Mouse (Mus musculus) retina, embryonic 14.5 days (tissue): ENCODE data around the gene Abhd16a.
"Not testable (repeated sequence)": the region's sequence is repeated elsewhere in the genome, so short reads cannot be mapped to it uniquely, and the experiment has no call there.

Source experiments
- DNase-seq: peaks from one replicate; pipeline ENCODE4 v3.0.0-alpha.2; 2015; ENCODE audit warnings: low spot score

The Abhd16a gene

DNA sequence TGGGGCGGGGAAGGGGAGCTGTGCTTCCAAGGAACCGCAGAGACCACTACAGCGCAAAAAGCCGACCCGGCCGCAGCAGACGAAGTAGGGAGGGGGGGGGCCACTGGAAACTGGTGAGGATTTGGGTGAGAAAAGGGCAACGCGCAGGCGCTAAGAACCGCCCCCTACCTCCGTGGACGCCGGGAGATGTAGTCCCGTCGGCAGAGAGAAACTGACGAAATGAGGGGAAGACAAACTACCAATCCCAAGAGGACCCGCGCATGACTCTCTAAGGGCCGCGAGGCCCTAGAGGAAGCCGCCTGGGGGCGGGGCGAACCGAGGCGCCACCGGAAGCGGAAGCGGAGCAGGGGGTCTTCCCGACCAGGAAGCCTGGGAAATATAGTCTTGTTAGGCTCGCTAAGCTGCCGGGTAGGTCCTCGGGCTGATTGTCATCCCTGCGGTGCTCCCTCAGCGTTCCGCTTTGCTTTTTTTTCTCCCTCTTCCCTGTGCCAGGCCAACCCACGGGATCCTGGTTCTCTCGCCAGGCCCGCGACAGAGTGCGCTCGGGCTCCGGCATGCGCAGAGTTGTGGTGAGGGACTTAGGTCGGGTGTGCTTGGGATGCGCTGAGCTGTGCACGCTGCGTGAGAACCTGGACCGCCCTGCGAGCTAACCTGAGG lies 32.2 kb downstream of the Abhd16a start, which contains the start of gene Gpank1:
Gene Gpank1, plus strand, starts transcription at position 313 of the 657 bp plus-strand sequence.
- DNase-seq = peak; percentile 100

DNA sequence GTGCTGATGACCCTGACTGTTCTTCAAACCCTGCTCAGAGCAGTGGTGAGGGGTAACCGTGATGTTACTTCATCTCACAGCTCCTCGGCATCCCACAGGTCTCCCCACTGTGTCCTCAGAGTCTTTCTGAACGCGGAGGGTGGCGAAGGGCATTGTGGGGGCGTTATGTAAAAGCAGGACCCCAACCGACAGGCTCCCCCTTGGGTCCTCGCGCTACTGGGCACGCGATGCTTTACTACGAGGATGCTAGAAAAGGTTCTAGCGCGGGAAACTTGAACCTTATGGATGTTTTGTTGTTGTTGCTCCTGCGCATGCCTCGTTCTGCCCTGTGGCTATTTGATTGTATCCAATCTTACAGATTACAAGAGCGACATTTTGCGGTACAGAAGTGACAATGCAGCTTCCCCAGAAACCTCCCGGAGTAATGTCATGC lies 32.8 kb downstream of the Abhd16a start, which contains the start of gene Csnk2b:
Gene Csnk2b, minus strand, starts transcription at position 183 of the 433 bp plus-strand sequence.
- peak; percentile 81 for DNase-seq

DNA sequence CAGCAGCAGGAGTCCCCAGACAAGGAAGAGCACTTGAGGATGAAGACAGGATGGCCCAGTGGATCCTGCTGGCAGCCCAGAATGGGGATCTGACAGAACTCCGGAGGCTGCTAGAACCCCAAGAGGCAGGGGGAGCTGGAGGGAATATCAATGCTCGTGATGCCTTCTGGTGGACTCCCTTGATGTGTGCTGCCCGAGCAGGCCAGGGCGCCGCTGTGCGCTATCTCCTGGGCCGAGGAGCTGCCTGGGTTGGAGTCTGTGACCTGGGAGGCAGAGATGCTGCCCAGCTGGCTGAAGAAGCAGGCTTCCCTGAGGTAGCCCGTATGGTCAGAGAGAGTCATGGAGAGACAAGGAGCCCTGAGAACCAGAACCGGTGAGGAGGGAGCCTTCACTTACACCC lies 34.2 kb downstream of the Abhd16a start:
- DNase-seq = not testable (repeated sequence)

DNA sequence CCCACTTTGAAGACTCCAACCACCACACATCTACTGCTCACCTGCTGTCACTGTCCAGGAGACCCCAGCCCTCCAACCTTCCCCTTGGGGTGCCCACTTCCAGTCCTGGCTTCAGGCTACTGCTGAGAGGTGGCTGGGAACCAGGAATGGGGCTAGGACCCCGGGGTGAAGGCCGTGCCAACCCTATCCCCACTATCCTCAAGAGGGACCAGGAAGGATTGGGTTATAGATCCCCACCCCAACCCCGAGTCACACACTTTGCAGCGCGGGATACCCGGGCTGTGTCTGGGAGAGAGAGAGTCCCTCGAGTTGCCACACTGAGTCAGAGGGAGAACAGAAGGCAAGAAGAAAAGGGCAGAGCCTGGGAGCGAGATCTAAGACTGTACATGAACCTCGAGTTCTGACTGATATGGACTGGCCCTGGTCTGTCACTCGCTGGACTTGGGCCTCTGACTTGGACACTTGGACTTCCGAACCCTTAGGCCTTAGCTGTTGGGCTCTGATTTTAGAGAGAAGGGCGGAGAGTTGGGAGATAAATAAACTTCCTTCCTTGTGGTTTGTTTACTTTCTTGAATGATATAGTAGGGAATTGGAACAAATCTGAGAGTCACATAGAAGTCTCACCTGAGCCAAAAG lies 35.3 kb downstream of the Abhd16a start:
- DNase-seq = not testable (repeated sequence)

DNA sequence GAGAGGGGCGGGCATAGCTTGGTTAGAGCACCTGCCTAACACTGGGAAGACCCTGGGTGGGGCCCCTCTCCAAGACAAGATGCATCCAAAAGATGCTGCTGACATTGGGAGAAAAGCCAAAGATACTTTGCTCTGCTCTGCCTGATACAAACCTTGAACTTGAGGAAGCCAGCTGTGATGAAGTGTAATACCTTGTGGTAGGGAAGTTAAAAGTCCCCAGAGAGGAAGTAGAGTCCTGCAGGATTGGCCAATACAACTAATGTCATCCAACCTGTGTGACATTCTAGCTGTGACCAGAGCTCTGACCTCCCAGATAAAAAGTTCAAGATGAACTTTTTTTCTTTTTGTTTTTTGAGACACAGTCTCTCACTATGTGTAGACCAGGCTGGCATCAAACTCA lies 36.0 kb downstream of the Abhd16a start:
- DNase-seq = no peak

DNA sequence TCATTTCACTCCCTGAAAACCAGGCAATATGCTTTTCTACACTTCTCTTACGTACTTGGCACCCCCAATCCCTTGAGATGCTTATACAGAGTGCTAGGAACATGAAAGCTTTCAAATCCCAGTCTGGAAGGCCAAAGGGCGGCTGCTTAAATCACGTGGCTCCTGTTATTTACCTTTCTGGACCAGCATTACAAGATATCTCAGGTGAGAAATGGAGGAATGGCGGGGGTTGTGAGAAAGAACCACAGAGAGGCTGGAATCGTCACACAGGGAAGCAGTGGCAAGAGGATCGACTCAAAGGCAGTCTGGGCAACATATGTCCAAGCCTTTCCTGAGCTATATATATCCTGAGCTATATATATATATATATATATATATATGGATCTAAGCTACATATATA lies 36.5 kb downstream of the Abhd16a start:
- DNase-seq = no peak

DNA sequence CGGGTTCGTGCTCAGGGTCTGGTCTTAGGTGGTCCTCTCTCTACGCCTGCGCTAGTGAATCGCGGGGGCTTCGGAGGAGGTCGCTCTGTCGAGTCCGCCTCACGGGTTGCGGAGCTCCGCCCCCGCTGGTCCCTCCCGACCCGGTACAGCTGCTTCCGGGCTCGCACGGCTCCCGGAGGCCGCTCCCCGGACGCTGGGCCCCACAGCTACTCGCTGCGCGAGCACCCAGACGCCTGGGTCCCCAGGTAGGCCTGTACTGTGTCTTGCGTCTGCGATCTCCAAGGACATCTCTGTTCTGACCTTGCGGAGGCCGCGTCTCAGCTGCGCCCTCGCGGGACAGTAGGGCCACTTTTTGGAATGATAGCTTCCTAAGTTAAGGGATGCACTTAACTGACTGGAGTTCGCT lies 37.1 kb downstream of the Abhd16a start, which contains the start of gene D17H6S53E:
Gene D17H6S53E, plus strand, starts transcription at position 168 of the 406 bp plus-strand sequence.
- DNase-seq = peak; percentile 76

DNA sequence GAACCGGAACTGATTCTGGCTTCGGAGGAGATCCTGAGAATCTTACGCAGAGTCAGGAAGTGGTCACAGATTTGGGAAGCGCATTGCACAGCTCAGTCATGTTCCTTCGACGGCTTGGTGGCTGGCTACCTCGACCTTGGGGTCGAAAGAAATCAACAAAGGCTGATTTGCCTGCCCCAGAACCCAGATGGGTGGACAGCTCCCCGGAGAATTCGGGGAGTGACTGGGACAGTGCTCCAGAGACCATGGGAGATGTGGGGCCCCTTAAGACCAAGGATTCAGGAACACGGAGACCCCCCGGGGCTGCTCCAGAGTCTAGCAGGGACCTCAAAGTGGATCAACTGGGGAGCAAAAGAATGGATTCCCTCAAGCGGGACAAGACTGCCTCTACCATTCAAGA lies 38.0 kb downstream of the Abhd16a start:
- no peak for DNase-seq

DNA sequence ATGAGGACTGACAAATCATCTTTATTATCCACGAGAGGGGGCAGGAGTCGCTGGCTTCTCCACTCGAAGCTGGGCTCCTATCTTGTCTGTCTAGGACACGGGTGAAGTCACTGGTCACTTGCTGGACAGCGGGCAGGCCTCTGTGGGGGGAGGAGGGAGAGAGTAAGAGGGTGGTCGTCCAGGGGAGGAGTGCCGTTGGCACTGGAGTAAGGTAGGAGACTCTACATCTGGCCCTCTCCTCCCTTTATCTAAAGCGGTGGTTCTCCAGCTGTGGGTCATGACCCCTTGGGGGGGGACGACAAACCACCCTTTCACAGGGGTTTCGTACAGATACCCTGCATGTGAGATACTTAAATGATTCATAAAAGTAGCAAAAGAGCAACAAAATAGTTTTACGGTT lies 39.9 kb downstream of the Abhd16a start:
- DNase-seq = no peak

DNA sequence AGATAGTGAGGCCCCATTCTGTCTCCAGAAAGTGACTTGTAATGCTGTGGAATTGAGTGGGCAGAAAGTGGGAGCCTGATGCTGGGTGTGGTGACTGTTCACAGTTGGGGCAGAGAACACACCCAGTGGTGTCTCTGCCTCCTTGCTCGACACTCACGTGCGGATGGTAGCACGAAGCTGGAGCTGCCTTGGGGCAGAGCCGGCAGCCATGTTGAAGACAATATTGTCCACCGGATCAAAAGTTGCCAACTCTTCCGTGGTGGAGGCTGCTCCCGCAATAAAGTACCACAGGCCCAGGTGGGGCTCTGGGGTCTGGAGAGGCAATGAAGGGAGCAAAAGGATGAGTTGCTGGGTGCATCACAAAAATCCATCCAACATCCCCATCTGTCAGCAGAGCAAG lies 42.0 kb downstream of the Abhd16a start:
- DNase-seq = no peak

DNA sequence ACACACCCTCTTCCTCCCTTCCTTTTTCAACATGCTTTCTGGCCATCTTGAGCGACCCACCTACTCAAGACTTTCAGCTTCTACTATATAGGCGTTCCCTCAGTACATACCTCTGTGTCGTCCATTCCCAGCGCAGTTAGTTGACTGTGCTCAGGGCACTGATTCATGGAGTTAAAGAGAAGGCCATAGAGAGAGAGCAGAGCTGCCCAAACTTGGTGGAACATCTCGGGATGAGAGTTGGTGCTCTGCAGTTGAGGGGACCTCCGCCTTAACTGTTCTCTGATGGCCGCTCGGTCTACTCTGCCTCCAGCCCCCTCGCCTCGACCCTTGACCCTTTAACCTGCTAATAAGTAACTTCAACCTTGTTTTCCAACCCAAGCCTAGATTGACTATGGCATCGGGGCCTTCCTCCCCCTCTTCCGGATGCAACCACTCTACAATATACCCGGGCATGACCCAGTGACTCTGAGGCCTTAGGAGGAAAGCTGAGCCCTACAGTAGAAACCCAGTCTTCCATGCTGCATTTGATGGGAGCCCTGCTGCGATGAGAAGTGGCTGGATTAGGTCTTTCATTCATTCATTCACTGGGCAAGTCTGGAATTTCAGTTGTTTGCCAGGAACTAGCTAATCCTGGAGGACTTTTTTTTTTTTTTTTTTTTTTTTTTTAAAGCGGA lies 42.6 kb downstream of the Abhd16a start, which contains the start of gene Apom:
Gene Apom, minus strand, starts transcription at position 551 of the 674 bp plus-strand sequence.
- DNase-seq = no peak

DNA sequence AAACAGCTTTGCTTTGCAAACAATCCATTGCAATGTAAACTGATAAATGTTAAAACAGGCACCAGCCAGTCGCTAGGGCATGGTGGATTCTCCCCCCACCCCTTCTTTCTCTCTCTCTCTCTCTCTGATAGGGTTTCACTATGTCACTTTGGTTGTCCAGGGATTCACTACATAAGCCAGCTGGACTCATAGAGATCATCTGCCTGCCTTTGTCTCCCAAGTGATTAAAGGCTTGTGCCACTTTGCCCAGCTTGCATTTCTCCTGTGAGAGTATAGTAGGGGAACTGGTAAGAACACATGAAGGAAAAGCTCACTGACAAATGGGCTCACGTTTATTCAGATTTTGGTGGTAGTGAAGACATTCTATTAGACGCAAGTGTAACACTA lies 43.1 kb downstream of the Abhd16a start:
- no peak for DNase-seq

DNA sequence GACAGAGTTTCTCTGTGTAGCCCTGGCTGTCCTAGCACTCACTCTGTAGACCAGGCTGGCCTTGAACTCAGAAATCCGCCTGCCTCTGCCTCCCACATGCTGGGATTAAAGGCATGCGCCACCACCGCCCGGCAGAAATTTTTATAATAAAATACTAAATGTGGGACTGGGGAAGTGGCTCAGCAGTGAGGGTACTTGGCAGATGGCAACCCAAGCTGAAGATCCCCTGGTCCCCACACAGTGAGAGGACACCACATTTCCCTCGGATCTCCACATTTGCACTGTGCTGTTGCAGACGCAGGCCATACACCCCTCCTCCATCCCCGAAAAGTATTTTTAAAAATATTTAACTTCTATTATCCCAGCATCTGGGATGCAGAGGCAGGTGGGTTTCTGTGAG lies 44.5 kb downstream of the Abhd16a start:
- no peak for DNase-seq

DNA sequence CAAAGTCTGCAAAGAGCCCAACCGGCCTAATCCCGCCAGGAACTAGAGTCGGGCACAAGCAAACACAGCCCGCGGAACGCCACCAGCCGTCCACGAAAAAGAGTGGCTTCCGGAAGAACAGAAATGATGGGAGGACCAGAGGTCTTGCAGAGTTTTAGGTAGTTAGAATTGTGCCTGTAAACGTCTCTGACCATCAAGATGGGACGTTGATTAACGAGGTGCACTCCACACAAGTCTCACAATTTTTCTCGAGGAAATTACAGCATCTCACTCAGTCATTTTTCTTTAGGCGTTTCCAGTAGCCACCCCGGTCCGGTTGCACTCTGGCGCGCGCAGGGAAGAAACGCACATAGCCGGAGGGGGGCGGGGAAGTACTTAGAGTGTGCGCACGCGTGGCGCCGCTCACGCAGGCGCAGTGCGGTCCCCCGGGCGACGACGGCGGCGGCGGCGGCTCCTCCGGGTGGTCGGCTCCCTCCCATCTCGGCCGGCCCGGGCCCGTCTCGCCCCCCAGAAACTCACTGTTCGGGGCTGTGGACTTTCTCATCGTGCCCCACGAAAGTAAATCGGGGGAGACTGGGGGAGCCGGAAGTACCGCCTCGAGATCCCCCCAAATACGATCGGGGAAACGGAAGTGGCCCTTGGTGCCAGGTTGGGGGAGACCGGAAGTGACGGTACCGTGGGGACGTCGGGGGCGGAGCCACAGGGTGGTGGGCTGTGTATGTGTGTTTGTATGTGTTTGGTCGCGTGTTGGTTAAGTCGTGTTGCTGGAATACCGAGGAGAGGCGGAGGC lies 45.9 kb downstream of the Abhd16a start, which contains the start of gene Bag6:
Gene Bag6, plus strand, starts transcription at position 378 of the 790 bp plus-strand sequence.
- DNase-seq = peak; percentile 97

DNA sequence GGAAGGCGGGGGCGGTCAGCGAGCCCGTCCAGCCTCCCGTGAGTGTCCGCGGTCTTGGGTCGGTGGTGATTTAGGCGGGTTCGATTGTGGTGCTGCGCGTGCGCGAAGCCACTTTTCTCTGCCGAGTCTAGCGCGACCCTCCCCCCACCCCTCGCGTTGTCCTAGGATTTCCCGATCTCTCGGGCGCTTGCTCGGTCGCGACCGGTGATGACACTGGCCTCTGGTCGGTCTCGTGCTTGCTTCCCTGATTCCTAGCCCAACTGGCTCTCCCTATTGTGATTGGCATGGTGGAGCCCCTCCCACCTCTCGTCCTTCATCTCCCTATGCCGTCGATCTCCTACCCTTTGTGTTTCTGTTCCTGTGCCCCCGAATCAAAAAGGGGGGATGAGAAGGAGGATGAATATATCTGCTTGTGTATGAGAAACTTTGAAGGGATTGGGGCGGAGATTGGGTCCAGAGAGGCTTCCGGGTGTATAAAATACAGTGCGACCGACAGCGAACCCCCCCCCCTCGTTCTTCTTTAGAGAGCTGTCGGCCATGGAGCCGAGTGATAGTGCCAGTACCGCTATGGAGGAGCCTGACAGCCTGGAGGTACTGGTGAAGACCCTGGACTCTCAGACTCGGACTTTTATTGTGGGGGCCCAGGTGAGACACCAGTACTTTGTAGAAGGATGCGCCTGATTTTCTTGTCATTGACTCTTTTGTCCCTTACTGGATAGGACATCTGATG lies 46.7 kb downstream of the Abhd16a start:
- no peak for DNase-seq

DNA sequence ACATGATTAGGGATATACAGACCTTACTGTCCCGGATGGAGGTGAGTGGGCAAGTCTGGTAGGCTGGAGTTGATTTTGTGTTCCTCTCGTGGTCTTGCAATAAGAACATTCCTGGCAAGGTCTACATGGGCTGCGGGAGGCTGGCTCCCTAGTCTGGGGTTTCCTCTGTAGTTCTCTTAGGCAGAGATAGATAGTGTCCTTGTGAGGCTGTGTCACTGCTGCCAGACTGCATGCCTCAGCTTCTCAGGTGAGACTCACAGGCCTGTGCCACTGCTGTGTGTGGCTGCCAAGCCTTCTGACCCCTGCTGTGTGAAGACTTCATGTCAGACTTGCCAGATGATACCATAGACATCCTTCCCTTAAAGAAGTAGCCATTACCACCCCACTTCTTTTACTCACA lies 50.2 kb downstream of the Abhd16a start:
- no peak for DNase-seq

DNA sequence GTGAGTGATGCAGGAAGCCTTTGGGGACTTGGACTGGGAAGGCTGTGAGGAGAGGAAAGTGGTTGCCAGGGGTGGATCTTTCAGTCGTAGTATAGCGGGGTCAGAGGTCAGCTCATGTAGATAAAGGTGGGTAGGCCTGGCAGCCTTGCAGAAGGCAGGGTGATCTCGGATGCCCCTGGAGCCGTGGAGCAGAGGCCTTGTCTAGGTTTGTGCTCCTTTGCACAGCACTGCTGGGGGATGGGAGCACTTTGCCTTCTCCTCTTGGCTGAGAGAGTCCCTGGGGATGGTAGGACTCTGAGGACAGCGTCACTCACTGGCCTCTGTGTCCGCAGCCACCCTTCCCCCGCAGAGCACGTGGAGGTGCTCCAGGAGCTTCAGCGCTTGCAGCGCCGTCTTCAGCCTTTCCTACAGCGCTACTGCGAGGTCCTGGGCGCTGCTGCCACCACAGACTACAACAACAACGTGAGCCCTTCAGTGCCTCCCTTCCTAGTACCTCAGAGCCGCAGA lies 51.5 kb downstream of the Abhd16a start:
- DNase-seq = no peak

DNA sequence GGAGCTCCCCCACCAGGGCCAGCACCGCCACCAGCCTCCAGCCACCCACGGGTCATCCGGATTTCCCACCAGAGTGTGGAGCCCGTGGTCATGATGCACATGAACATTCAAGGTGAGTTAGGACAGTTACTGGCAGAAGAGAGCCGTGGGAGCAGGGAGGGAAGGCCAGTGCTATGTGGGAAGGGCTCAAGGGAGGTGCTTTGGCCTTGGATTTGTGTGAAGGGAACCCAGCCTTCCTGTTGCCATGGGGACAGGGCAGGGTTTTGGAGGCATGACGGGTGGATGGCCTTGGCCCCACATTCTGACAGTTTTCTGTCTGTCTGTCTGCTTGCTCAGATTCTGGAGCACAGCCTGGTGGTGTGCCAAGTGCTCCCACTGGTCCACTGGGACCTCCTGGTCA lies 52.9 kb downstream of the Abhd16a start:
- no peak for DNase-seq

DNA sequence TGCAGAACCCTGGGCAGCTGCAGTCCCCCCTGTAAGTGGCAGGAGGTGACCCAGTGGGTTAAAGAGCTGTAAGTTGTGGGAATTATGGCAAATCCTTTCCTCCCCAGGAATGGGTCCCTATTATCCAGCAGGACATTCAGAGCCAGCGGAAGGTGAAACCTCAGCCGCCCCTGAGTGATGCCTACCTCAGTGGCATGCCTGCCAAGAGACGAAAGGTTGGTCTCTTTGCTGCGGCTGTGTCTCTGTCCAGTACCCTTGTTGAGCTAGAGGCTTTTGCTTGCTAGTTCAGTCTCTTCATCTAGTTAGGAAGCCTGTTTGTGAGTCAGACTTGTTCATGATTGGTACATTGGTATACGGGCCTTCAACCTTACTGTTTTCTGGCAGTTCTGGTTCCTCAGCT lies 57.1 kb downstream of the Abhd16a start:
- DNase-seq = no peak

DNA sequence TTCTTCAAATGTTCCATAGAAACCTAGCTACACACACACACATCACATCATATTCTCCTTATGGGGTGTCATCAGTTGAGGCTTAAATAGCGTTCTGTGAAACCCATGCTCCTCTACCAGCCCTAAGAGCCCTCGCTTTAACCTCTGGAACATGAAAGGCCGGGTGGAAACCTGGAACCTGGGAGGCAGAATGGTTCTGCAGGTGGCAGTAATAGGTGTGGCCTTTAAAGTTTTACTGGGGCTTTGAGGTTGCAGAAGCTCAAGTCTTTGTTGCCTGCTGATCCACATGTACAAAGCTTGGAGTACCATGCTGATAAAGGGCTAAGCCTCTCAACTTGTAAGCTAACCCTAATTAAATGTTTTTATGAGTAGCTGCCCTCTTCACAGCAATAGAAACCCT lies 58.3 kb downstream of the Abhd16a start:
- no peak for DNase-seq
